Mouse (Mus musculus): Measurements from ENCODE around the gene Mefv.
"Not testable (repeated sequence)": the region's sequence is repeated elsewhere in the genome, so short reads cannot be mapped to it uniquely, and the experiment has no call there.

The Mefv gene

DNA sequence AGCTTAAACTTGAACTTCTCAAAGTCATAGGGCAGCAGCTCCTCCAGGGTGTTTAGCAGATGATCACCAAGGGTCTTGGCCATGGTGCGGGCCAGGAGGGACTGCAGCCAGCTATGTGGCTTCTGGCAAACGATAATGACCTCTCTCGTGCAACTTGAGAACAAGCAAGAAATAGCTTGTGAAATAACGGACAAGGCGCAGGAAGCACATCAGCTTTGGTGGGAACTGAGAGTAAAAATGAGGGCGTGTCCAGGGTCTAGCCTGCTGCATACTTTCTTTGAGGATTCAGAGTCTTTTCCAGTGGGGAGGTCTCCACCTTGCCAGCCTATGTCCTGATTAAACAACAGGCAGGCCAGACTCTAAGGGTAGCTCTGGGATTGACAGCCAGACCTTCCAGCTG is at the start of gene Mefv:
Mefv (minus strand) TSS at position 118 of the 400 bp plus-strand sequence.
- no peak for DNase-seq (ENCODE audit: low read depth)

- DNase-seq (ENCODE audit: low read depth), result no peak
Observed at GRCm38 (mm10) chr16:3748976-3749375, 31.1 kb upstream of the Mefv start.

DNA sequence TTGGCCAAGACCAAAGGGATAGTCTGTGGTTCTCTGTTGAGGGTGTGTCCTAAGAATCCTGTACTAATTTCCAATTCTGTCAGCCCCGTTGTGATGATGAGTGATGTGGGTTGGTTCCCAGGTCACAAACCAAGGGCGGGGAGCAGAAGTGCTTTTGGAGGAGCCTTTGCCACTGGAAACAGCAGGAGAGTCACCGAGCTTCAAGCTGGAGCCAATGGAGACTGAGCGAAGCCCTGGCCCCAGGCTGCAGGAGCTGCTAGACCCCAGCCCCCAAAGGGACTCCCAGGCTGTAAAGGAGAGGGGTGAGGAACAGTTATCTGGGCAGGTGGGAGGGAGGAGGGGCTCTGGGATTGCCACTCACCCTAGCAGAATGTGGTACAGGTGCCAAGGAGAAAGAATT is 27.8 kb upstream of the Mefv start:
- DNase-seq (ENCODE audit: low read depth), result no peak

GRCm38 (mm10) chr16:3744186-3744700 is 26.3 kb upstream of the Mefv start:
- DNase-seq (ENCODE audit: low read depth), result no peak

DNA sequence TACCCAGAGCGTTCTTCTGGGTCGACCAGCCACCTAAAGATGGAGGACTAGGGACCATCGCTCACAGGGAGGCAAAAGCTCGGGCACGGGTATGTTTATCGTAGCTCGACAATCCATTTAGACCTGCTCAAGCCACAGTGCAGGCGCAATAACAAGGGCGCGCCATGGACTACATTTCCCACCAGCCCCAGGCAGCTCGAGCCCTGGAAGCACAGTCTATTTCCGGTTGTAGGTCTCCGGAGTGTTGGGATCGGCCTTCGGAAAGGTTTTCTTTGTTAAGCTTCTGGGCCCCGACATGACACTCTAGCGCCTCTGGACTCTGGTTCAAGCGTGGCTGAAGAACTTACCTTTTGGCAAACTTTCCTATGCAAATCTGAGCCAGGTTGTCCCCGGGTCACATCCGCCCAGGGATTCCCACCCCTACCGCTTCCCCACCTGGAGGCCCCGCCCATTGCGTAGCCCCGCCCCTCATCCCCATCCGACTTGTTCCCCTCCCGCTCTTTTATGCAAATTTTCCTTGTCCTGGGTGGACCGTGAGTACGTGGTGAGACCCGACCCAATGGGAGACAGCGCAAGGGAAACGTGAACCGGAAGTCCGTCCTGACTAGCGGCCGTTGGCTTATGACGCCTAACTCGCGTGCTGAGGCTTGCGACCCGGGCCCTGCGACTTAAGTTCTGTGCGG is 25.7 kb upstream of the Mefv start, which contains the start of gene Zfp263:
Zfp263 (plus strand) TSS at position 591 of the 683 bp plus-strand sequence.
- DNase-seq (ENCODE audit: low read depth), result peak; percentile 96

DNA sequence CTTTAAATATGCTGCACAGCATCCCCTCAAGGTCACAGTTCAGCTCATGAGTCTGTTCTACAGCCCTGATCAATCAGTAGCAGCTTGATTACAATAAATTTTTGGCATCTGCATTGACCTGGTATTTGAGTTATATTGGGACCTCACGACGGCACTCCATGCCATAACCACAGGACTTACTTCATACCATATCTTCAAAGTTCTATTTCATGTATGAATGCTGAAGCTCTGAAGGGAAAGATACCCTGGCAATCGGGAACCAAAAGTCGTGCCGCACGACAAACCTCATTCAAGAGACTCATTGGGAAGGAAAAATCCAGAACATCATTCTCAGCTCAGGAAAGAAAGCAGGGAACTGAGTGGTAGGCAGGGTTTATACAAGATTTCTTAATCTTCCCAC is 24.6 kb upstream of the Mefv start:
- no peak for DNase-seq (ENCODE audit: low read depth)

GRCm38 (mm10) chr16:3733198-3733732 is 15.4 kb upstream of the Mefv start:
- DNase-seq (ENCODE audit: low read depth), result no peak

- DNase-seq (ENCODE audit: low read depth), result no peak
Observed at GRCm38 (mm10) chr16:3732612-3733011, 14.7 kb upstream of the Mefv start.

- DNase-seq (ENCODE audit: low read depth), result no peak
Observed at GRCm38 (mm10) chr16:3727980-3728720, 10.3 kb upstream of the Mefv start.

DNA sequence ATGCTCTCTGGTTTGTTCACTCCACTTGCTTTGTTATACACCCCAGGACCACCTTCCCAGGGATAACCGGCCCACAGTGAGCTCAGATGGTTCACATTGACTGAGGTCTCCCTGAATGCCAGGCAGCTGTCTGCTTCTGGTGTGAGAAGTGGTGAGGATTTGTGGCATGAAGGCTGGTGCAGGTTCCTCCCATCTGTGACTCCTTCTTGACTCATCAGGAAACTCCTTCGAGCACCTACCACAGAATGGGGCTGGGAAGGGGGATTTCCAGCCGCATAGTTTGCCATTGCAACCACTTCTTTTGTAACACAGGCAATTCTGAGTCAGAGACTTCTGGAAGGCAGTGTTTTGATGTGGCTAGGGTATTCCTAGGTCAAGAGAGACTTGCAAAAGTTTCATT is 5.3 kb upstream of the Mefv start:
- no peak for DNase-seq (ENCODE audit: low read depth)

GRCm38 (mm10) chr16:3714731-3715130 is 3.2 kb downstream of the Mefv start:
- DNase-seq (ENCODE audit: low read depth), result no peak

GRCm38 (mm10) chr16:3706680-3707079 is 11.2 kb downstream of the Mefv start:
- no peak for DNase-seq (ENCODE audit: low read depth)

DNA sequence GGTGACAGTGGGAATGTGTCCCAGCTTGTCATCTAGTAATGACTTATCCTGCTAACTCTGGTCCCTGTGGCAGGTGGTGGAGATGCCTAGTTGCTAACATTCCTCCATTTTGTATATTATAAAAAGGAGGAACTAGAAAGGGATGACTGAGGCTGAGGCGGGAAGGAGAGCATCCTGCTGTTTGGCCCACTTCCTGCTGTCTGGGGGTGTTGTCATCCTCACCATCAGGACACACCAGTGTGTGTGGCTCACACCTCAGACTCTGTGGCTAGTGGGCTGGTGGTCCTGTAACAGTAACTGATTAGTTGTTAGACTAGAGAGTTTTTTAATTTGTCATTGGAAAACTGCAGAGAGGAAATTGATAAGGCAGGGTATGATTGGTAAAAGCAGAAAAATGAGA is 17.0 kb downstream of the Mefv start:
- DNase-seq (ENCODE audit: low read depth), result no peak

DNA sequence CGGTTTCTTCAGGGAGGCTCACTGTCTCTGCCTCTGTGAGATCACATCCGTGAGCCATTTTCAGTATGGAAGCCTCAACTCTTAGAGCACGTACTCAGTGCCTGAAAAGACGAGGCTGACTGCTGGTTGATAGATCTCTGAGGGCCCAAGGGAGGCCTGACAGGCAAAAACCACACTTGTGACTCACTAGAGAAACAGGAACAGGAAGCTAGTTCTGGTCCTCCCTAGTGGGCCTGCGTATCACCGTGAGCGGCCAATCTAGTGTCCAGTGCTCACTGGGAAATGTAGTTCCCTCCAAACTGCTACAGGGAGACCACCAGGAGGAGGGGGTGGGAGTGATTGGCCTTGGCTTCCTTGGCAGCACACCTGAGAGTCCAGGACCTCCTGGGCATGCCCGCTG is 18.6 kb downstream of the Mefv start:
- DNase-seq (ENCODE audit: low read depth), result no peak

GRCm38 (mm10) chr16:3689608-3690007 is 28.3 kb downstream of the Mefv start:
- DNase-seq (ENCODE audit: low read depth), result not testable (repeated sequence)
